Mouse (Mus musculus): ENCODE measurements at regions not wholly inside any gene's neighbourhood (a gene's known extent, or its start where the extent isn't known, plus 50 kb on each side); places are given as distances from the start of the nearest gene placed in this dataset.

- DNase-seq (ENCODE audit: extremely low spot score, low spot score): no peak
These were observed 380.3 kb upstream of the Fbxo33 start for GRCm38 (mm10) chr12:59599785-59600184.

- no peak for DNase-seq (ENCODE audit: extremely low spot score, low spot score)
These were observed 369.8 kb upstream of the Fbxo33 start for GRCm38 (mm10) chr12:59589354-59589753.

- DNase-seq (ENCODE audit: extremely low spot score, low spot score): no peak
These were observed 363.1 kb upstream of the Fbxo33 start for GRCm38 (mm10) chr12:59582587-59582986.

GRCm38 (mm10) chr12:59579694-59580093 lies 360.2 kb upstream of the Fbxo33 start:
- DNase-seq (ENCODE audit: extremely low spot score, low spot score): no peak

GRCm38 (mm10) chr12:59563960-59564359 lies 344.4 kb upstream of the Fbxo33 start:
- no peak for DNase-seq (ENCODE audit: extremely low spot score, low spot score)

- DNase-seq (ENCODE audit: extremely low spot score, low spot score): no peak
These were observed 320.3 kb upstream of the Fbxo33 start for GRCm38 (mm10) chr12:59539788-59540187.

- no peak for DNase-seq (ENCODE audit: extremely low spot score, low spot score)
These were observed 311.0 kb upstream of the Fbxo33 start for GRCm38 (mm10) chr12:59530521-59530920.

GRCm38 (mm10) chr12:59523368-59523767 lies 303.8 kb upstream of the Fbxo33 start:
- no peak for DNase-seq (ENCODE audit: extremely low spot score, low spot score)

GRCm38 (mm10) chr12:59521946-59522345 lies 302.4 kb upstream of the Fbxo33 start:
- no peak for DNase-seq (ENCODE audit: extremely low spot score, low spot score)

GRCm38 (mm10) chr12:59509857-59510256 lies 290.3 kb upstream of the Fbxo33 start:
- no peak for DNase-seq (ENCODE audit: extremely low spot score, low spot score)

- no peak for DNase-seq (ENCODE audit: extremely low spot score, low spot score)
These were observed 289.6 kb upstream of the Fbxo33 start for GRCm38 (mm10) chr12:59509175-59509574.

GRCm38 (mm10) chr12:59507431-59507830 lies 287.9 kb upstream of the Fbxo33 start:
- no peak for DNase-seq (ENCODE audit: extremely low spot score, low spot score)

- no peak for DNase-seq (ENCODE audit: extremely low spot score, low spot score)
These were observed 277.9 kb upstream of the Fbxo33 start for GRCm38 (mm10) chr12:59497434-59497833.

GRCm38 (mm10) chr12:59488019-59488418 lies 268.5 kb upstream of the Fbxo33 start:
- DNase-seq (ENCODE audit: extremely low spot score, low spot score): no peak

GRCm38 (mm10) chr12:59487507-59487906 lies 268.0 kb upstream of the Fbxo33 start:
- no peak for DNase-seq (ENCODE audit: extremely low spot score, low spot score)

- no peak for DNase-seq (ENCODE audit: extremely low spot score, low spot score)
These were observed 241.8 kb upstream of the Fbxo33 start for GRCm38 (mm10) chr12:59460997-59461961.

- no peak for DNase-seq (ENCODE audit: extremely low spot score, low spot score)
These were observed 236.8 kb upstream of the Fbxo33 start for GRCm38 (mm10) chr12:59456175-59456851.

GRCm38 (mm10) chr12:59415051-59415450 lies 195.5 kb upstream of the Fbxo33 start:
- DNase-seq (ENCODE audit: extremely low spot score, low spot score): no peak

GRCm38 (mm10) chr12:59411491-59411890 lies 192.0 kb upstream of the Fbxo33 start:
- no peak for DNase-seq (ENCODE audit: extremely low spot score, low spot score)

GRCm38 (mm10) chr12:59391103-59391502 lies 171.6 kb upstream of the Fbxo33 start:
- no peak for DNase-seq (ENCODE audit: extremely low spot score, low spot score)

GRCm38 (mm10) chr12:59382812-59383211 lies 163.3 kb upstream of the Fbxo33 start:
- DNase-seq (ENCODE audit: extremely low spot score, low spot score): peak; percentile 36

GRCm38 (mm10) chr12:59341586-59341985 lies 122.1 kb upstream of the Fbxo33 start:
- no peak for DNase-seq (ENCODE audit: extremely low spot score, low spot score)

All from neural tube, embryonic 10.5 days (tissue).